Mouse (Mus musculus) liver, embryonic 16.5 days (tissue): ENCODE results near the gene Ccdc34. TPM values are rescaled to one million over a fixed set of nuclear protein-coding genes. Genes with fewer than 3 reads are reported as not detected.

Source experiments
- ATAC-seq: fragments of 200-750 bp; cut with Nextera tagmentation; 2 replicates; pipeline ENCODE4 v1.8.0; 2017; ENCODE audit warnings: low read depth, mild to moderate bottlenecking, moderate number of reproducible peaks, moderate library complexity
- H3K27ac ChIP-seq: fragments of 300-500 bp; sonication (generic); 2 replicates; pipeline ENCODE4 v1.5.1; 2014; ENCODE audit warnings: mild to moderate bottlenecking, low read length
- H3K27me3 ChIP-seq: fragments of 300-500 bp; sonication (generic); 2 replicates; pipeline ENCODE4 v1.6.1; 2014; ENCODE audit warnings: low read depth, low read length, mixed read lengths; ENCODE audit not compliant: control insufficient read depth, insufficient read depth
- H3K36me3 ChIP-seq: fragments of 300-500 bp; sonication (generic); 2 replicates; pipeline ENCODE4 v1.6.1; 2014; ENCODE audit warnings: mild to moderate bottlenecking; ENCODE audit not compliant: control insufficient read depth, insufficient read depth
- H3K4me1 ChIP-seq: fragments of 300-500 bp; sonication (generic); 2 replicates; pipeline ENCODE4 v1.6.1; 2014; ENCODE audit warnings: low read depth, low read length, mixed read lengths; ENCODE audit not compliant: control insufficient read depth
- H3K4me2 ChIP-seq: fragments of 300-500 bp; sonication (generic); 2 replicates; pipeline ENCODE4 v1.6.1; 2014; ENCODE audit warnings: low read depth, low read length, mixed read lengths
- H3K4me3 ChIP-seq: fragments of 300-500 bp; sonication (generic); 2 replicates; pipeline ENCODE4 v1.5.1; 2014; ENCODE audit warnings: low read depth, mild to moderate bottlenecking, low read length
- H3K9ac ChIP-seq: fragments of 300-500 bp; sonication (generic); 2 replicates; pipeline ENCODE4 v1.6.1; 2014; ENCODE audit warnings: low read depth, low read length
- H3K9me3 ChIP-seq: fragments of 300-500 bp; sonication (generic); replicated peaks from 2 replicates; pipeline ENCODE4 v1.6.1; 2016; ENCODE audit warnings: low read length; ENCODE audit not compliant: control insufficient read depth
- WGBS: fragments of 180-500 bp; shearing (Covaris S2); extraction: QIAGEN DNeasy Blood & Tissue Kit; methylation state at CpG from one replicate; pipeline ENCODE4 v1.1.7; 2014; ENCODE audit not compliant: insufficient replicate concordance; 5-methylcytosine and 5-hydroxymethylcytosine counted together
- polyA plus RNA-seq: library from polyadenylated mRNA; unstranded; fragments of >200 nt; fragmentation: Nextera tagmentation; extraction: Ambion mirVana; gene quantifications from 2 replicates; pipeline ENCODE4 v1.2.1, GENCODE M21; 2015

The Ccdc34 gene
- polyA plus RNA-seq, result 18.1 and 18.6 TPM in 2 replicates

GRCm38 (mm10) chr2:110017616-110018505 is at the start of gene Ccdc34:
TSS of gene Ccdc34 (plus strand) at chr2:110017817.
- Histone ChIP-seq H3K4me2 (peak within 1 kb of the TSS; percentile 88), H3K27ac (peak within 1 kb of the TSS; percentile 81), H3K36me3 (peaks cover 7% of the 10 kb centered on the region), H3K4me3 (peak within 1 kb of the TSS; percentile 95), H3K4me1 (peaks cover 23% of the 10 kb centered on the region), H3K27me3 (no peaks in the 10 kb centered on the region), H3K9ac (peak within 1 kb of the TSS; percentile 93), H3K9me3 (no peaks in the 10 kb centered on the region)
- ATAC-seq, result peak; percentile 99
- 0% methylated on average over 55 of the region's 55 CpGs for WGBS

DNA sequence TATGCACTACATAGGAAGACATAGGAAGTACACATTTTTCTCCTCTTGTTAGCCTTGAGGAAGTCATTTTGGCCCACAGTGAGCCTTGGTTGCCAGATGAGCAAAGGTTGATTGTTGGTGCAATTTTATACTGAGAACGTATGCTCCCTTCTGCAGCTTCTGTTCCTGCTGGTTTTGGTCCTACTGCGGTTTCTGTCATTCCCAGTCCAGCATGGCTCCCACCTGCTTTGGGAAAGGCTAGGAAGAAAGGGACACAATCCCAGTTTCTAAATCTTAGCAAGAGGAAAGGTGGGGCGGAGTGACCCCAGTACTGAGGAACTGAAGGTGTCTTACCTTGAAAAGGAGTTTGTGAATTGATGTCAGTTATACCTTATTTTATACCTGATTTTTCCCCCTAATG is 48.2 kb upstream of the Ccdc34 start:
- Histone ChIP-seq H3K4me2 (no peak overlapping the region), H3K27ac (no peak overlapping the region)

DNA sequence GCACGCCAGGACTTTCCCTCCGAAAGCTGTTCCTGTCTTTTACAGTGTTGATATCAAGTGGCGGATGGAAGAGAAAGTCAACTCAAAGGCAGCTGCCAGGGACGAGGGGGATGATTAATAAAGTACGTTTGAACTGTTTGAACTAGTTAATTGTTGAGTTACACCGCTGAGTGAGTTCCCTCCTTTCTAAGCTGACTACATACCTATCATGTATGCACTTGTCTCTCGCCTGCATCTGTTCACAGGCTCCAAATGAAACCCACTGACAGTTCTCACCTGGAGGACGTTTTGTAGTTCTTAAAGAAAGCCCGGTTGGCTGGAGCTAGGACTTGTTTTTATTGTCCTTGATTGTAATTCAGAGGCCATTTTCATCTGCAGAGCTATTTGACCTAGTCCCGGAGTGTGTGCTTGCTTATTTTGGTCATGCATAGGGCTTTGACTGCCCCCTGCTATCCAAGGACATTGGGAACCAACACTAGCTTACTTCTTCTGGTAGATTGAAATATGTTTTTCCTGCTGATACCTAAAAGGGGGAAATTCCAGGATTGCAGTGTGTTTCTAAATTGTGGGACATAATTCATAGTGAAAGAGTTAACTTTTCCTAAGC is 47.6 kb upstream of the Ccdc34 start:
- Histone ChIP-seq H3K4me1 (no peaks in the 10 kb centered on the region; the same call in 1 of the 2 replicates), H3K4me3 (no peak overlapping the region), H3K27me3 (no peaks in the 10 kb centered on the region), H3K36me3 (no peaks in the 10 kb centered on the region), H3K4me2 (no peak overlapping the region), H3K9ac (no peak overlapping the region), H3K27ac (no peak overlapping the region), H3K9me3 (no peaks in the 10 kb centered on the region)
- 64% methylated on average over 10 of the region's 10 CpGs for WGBS
- no peak for ATAC-seq

More for the DNA sequence above, 48.2 kb upstream of the Ccdc34 start:
- 66% methylated on average over 3 of the region's 3 CpGs for WGBS
- Histone ChIP-seq H3K4me1 (no peaks in the 10 kb centered on the region; the same call in 1 of the 2 replicates), H3K4me3 (no peak overlapping the region), H3K9ac (no peak overlapping the region), H3K27me3 (no peaks in the 10 kb centered on the region), H3K9me3 (no peaks in the 10 kb centered on the region), H3K36me3 (no peaks in the 10 kb centered on the region)
- no peak for ATAC-seq

- Histone ChIP-seq H3K9ac (no peak overlapping the region), H3K27me3 (no peaks in the 10 kb centered on the region), H3K4me3 (no peak overlapping the region), H3K9me3 (no peaks in the 10 kb centered on the region), H3K4me1 (no peaks in the 10 kb centered on the region; the same call in 1 of the 2 replicates), H3K27ac (no peak overlapping the region), H3K36me3 (no peaks in the 10 kb centered on the region), H3K4me2 (no peak overlapping the region)
- 47% methylated on average over 8 of the region's 8 CpGs for WGBS
- ATAC-seq, result no peak
Measured at GRCm38 (mm10) chr2:109970744-109971410, 46.7 kb upstream of the Ccdc34 start.

- WGBS, result 57% methylated on average over 2 of the region's 2 CpGs
- Histone ChIP-seq H3K27me3 (no peaks in the 10 kb centered on the region), H3K4me2 (no peak overlapping the region), H3K9me3 (no peaks in the 10 kb centered on the region), H3K4me1 (no peaks in the 10 kb centered on the region; the same call in 1 of the 2 replicates), H3K4me3 (no peak overlapping the region), H3K9ac (no peak overlapping the region), H3K27ac (no peak overlapping the region), H3K36me3 (no peaks in the 10 kb centered on the region)
- ATAC-seq, result no peak
Measured at GRCm38 (mm10) chr2:109972310-109972709, 45.3 kb upstream of the Ccdc34 start.

DNA sequence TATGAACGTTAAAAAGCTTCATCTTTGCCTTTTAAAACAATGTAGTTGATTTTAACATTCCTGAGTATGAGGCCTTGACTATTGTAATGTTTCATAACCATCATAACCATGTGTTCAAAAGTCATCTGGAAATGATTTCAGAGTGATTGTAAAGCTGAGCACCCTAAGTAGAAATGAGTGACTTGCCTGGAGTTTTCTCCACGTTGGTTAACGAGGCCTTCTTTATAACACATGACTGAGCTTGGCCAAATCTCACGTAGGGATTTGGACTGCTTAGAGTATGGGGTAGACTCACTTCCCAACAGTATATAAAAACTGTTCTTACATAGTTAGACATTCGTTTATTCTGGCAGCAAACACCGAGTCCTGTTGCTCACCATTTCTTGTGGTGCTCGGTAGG is 44.7 kb upstream of the Ccdc34 start:
- H3K9me3 ChIP-seq, result no peaks in the 10 kb centered on the region
- H3K36me3 ChIP-seq, result no peaks in the 10 kb centered on the region
- no peak overlapping the region for H3K4me2 ChIP-seq
- ATAC-seq, result no peak
- WGBS, result 66% methylated on average over 7 of the region's 7 CpGs
- no peaks in the 10 kb centered on the region for H3K27me3 ChIP-seq
- no peak overlapping the region for H3K4me3 ChIP-seq
- H3K9ac ChIP-seq, result no peak overlapping the region
- no peak overlapping the region for H3K27ac ChIP-seq
- H3K4me1 ChIP-seq, result no peaks in the 10 kb centered on the region; the same call in 1 of the 2 replicates

GRCm38 (mm10) chr2:109974807-109975206 is 42.8 kb upstream of the Ccdc34 start:
- ATAC-seq, result no peak
- Histone ChIP-seq H3K36me3 (no peaks in the 10 kb centered on the region), H3K4me1 (no peaks in the 10 kb centered on the region; the same call in none of the 2 replicates), H3K9ac (no peak overlapping the region), H3K27ac (no peak overlapping the region), H3K27me3 (no peaks in the 10 kb centered on the region), H3K4me2 (no peak overlapping the region), H3K9me3 (no peaks in the 10 kb centered on the region), H3K4me3 (no peak overlapping the region)
- WGBS, result 84% methylated on average over 7 of the region's 7 CpGs

DNA sequence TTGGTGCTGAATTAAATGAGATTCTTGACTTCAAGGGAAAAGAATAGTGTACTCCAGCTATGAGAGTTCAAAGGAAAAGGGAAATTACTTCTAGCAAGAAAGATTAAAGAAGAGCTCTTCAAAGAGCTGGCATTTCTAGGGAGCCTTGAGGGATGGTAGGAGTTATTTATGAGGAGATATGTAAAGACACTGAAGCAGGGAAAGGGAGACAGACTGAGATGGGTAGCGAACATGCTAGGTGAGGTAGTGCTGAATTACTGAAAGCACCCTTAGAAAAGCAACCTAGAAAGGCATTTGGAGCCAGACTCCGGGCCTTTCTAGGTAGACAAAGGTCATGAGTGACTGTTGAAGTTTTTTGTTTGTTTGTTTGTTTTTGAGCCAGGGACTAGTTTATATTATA is 41.4 kb upstream of the Ccdc34 start:
- no peak overlapping the region for H3K4me3 ChIP-seq
- H3K36me3 ChIP-seq, result no peaks in the 10 kb centered on the region
- no peak overlapping the region for H3K27ac ChIP-seq
- ATAC-seq, result no peak
- no peaks in the 10 kb centered on the region; the same call in 1 of the 2 replicates for H3K4me1 ChIP-seq
- WGBS, result 60% methylated on average over 2 of the region's 2 CpGs
- no peaks in the 10 kb centered on the region for H3K9me3 ChIP-seq
- H3K9ac ChIP-seq, result no peak overlapping the region
- no peaks in the 10 kb centered on the region for H3K27me3 ChIP-seq
- H3K4me2 ChIP-seq, result no peak overlapping the region
